Mouse (Mus musculus) G1E (cell line): ENCODE results near the gene Miga2. TPM values are rescaled to one million over a fixed set of nuclear protein-coding genes. Genes with fewer than 3 reads are reported as not detected.

Experiments
- ATAC-seq: 2 replicates; pipeline ENCODE4 v1.8.0; 2016; ENCODE audit warnings: mild to moderate bottlenecking; ENCODE audit not compliant: insufficient number of reproducible peaks, poor library complexity, low FRiP score, severe bottlenecking; ENCODE audit errors: extremely low read depth
- DNase-seq: peaks from one replicate; pipeline ENCODE4 v3.0.0; 2012; ENCODE audit warnings: low spot score
- H3K27me3 ChIP-seq: 2 replicates; pipeline ENCODE4 v1.6.1; 2012; ENCODE audit warnings: mild to moderate bottlenecking, low read length, inconsistent platforms; ENCODE audit not compliant: insufficient read depth
- H3K36me3 ChIP-seq: replicated peaks from 2 replicates; pipeline ENCODE3; 2012; ENCODE audit warnings: mild to moderate bottlenecking, inconsistent platforms
- H3K4me1 ChIP-seq: 2 replicates; pipeline ENCODE4 v1.6.1; 2012; ENCODE audit warnings: low read depth, low read length, inconsistent platforms, mixed read lengths; ENCODE audit not compliant: insufficient read depth
- H3K4me3 ChIP-seq: 2 replicates; pipeline ENCODE4 v1.5.1; 2012; ENCODE audit warnings: low read depth, mild to moderate bottlenecking, inconsistent platforms, low read length, moderate library complexity, mixed read lengths
- H3K9me3 ChIP-seq: replicated peaks from 2 replicates; pipeline ENCODE4 v1.6.1; 2012; ENCODE audit warnings: inconsistent platforms
- CTCF ChIP-seq: IDR thresholded peaks from 2 replicates; pipeline ENCODE4 v1.5.1; 2012; ENCODE audit warnings: low read depth, low read length, inconsistent platforms, mixed read lengths
- GATA1 ChIP-seq: IDR thresholded peaks from 2 replicates; pipeline ENCODE4 v1.6.1; 2012; ENCODE audit warnings: borderline replicate concordance, low read length, inconsistent platforms, mixed read lengths
- GATA2 ChIP-seq: IDR thresholded peaks from 2 replicates; pipeline ENCODE4 v1.6.1; 2012; ENCODE audit warnings: low read depth, low read length, inconsistent platforms, borderline replicate concordance
- POLR2AphosphoS5 ChIP-seq: IDR thresholded peaks from 2 replicates; pipeline ENCODE4 v1.6.1; 2012; ENCODE audit warnings: low read depth, low read length, inconsistent platforms; ENCODE audit not compliant: insufficient replicate concordance
- TAL1 ChIP-seq: conservative IDR thresholded peaks from 2 replicates; pipeline ENCODE4 v1.6.1; 2012; ENCODE audit warnings: low read depth, low read length, inconsistent platforms, mixed read lengths
- polyA plus RNA-seq: library from polyadenylated mRNA; stranded (reverse); fragments of >175 nt; gene quantifications from 2 replicates; pipeline ENCODE4 v1.2.3, GENCODE M21; 2012
- total RNA-seq, 2 experiments: library from RNA; stranded (forward) in 1 of 2; stranded (reverse) in 1 of 2; fragments of 200-1000 nt in 1 of 2; fragments of >200 nt in 1 of 2; fragmentation: Nextera tagmentation in 1 of 2; gene quantifications; 2 replicates each; pipeline ENCODE4 v1.2.3; 2014 to 2017

The Miga2 gene
- 9.5 and 12.0 TPM in 2 replicates for total RNA-seq (2014; fragmentation: Nextera tagmentation)
- 9.2 and 13.5 TPM in 2 replicates for total RNA-seq (2017)
- 8.1 and 9.0 TPM in 2 replicates for polyA plus RNA-seq

- DNase-seq (peak; percentile 99), ATAC-seq (peak; percentile 97)
- peaks cover 40% of the 10 kb centered on the region for H3K36me3 ChIP-seq
- H3K4me3 ChIP-seq, result peak within 1 kb of the TSS; percentile 88
- peaks cover 4% of the 10 kb centered on the region; the same call in 1 of the 2 replicates for H3K9me3 ChIP-seq
- TF ChIP-seq CTCF, result no peak
- TF ChIP-seq GATA1, result no peak
- TF ChIP-seq POLR2AphosphoS5, result no peak
- no peak for TF ChIP-seq TAL1
- no peak for TF ChIP-seq GATA2
- H3K4me1 ChIP-seq, result peaks cover 35% of the 10 kb centered on the region
- H3K27me3 ChIP-seq, result no peaks in the 10 kb centered on the region
Measured at GRCm38 (mm10) chr2:30363773-30364650, at the start of gene Miga2. Gene Miga2, plus strand, starts transcription at chr2:30364233.

- Histone ChIP-seq H3K36me3 (peaks cover 93% of the 10 kb centered on the region), H3K4me3 (no peak overlapping the region), H3K27me3 (no peaks in the 10 kb centered on the region), H3K4me1 (no peaks in the 10 kb centered on the region), H3K9me3 (no peaks in the 10 kb centered on the region)
- ATAC-seq, result no peak
- no peak for DNase-seq
- no peak for TF ChIP-seq GATA1
- TF ChIP-seq POLR2AphosphoS5, result no peak
- no peak for TF ChIP-seq CTCF
- no peak for TF ChIP-seq TAL1
- no peak for TF ChIP-seq GATA2
Measured at GRCm38 (mm10) chr2:30316136-30316535, 47.9 kb upstream of the Miga2 start.

GRCm38 (mm10) chr2:30316955-30317354 is 47.1 kb upstream of the Miga2 start:
- Histone ChIP-seq H3K27me3 (no peaks in the 10 kb centered on the region), H3K4me3 (no peak overlapping the region), H3K36me3 (peaks cover 95% of the 10 kb centered on the region), H3K9me3 (no peaks in the 10 kb centered on the region), H3K4me1 (no peaks in the 10 kb centered on the region)
- DNase-seq, result no peak
- ATAC-seq, result no peak
- TF ChIP-seq GATA2 (no peak), CTCF (no peak), POLR2AphosphoS5 (no peak), TAL1 (no peak), GATA1 (no peak)

- peaks cover 95% of the 10 kb centered on the region for H3K36me3 ChIP-seq
- TF ChIP-seq TAL1 (no peak), GATA1 (no peak), GATA2 (no peak), POLR2AphosphoS5 (no peak), CTCF (no peak)
- H3K4me3 ChIP-seq, result no peak overlapping the region
- no peaks in the 10 kb centered on the region for H3K4me1 ChIP-seq
- ATAC-seq, result no peak
- no peaks in the 10 kb centered on the region for H3K9me3 ChIP-seq
- DNase-seq, result no peak
- H3K27me3 ChIP-seq, result no peaks in the 10 kb centered on the region
Measured at GRCm38 (mm10) chr2:30319260-30319659, 44.8 kb upstream of the Miga2 start.

GRCm38 (mm10) chr2:30323111-30323510 is 40.9 kb upstream of the Miga2 start:
- H3K4me3 ChIP-seq, result no peak overlapping the region
- H3K9me3 ChIP-seq, result no peaks in the 10 kb centered on the region
- H3K4me1 ChIP-seq, result no peaks in the 10 kb centered on the region
- ATAC-seq (no peak), DNase-seq (no peak)
- TF ChIP-seq CTCF, result no peak
- no peak for TF ChIP-seq TAL1
- TF ChIP-seq GATA1, result no peak
- no peak for TF ChIP-seq GATA2
- TF ChIP-seq POLR2AphosphoS5, result no peak
- H3K27me3 ChIP-seq, result no peaks in the 10 kb centered on the region
- H3K36me3 ChIP-seq, result peaks cover 96% of the 10 kb centered on the region

- Histone ChIP-seq H3K4me1 (no peaks in the 10 kb centered on the region), H3K27me3 (no peaks in the 10 kb centered on the region), H3K36me3 (peaks cover 98% of the 10 kb centered on the region), H3K4me3 (no peak overlapping the region), H3K9me3 (no peaks in the 10 kb centered on the region)
- DNase-seq (no peak), ATAC-seq (no peak)
- TF ChIP-seq TAL1 (no peak), GATA1 (no peak), CTCF (no peak), GATA2 (no peak)
Measured at GRCm38 (mm10) chr2:30325296-30325695, 38.7 kb upstream of the Miga2 start.
